Mouse (Mus musculus) cortical plate, adult 2 months (tissue): ENCODE results near the gene Ttll12.

Experiments
- CTCF ChIP-seq: fragments of 200-500 bp; IDR thresholded peaks from 2 replicates; pipeline ENCODE4 v1.5.1; 2011; ENCODE audit warnings: mild to moderate bottlenecking, control low read depth, low read length; ENCODE audit not compliant: insufficient read depth; ENCODE audit errors: extremely low read depth
- POLR2A ChIP-seq: fragments of 200-500 bp; IDR thresholded peaks from 2 replicates; pipeline ENCODE4 v1.6.1; 2011; ENCODE audit warnings: mild to moderate bottlenecking, low read length, control low read depth; ENCODE audit not compliant: insufficient read depth; ENCODE audit errors: extremely low read depth

DNA sequence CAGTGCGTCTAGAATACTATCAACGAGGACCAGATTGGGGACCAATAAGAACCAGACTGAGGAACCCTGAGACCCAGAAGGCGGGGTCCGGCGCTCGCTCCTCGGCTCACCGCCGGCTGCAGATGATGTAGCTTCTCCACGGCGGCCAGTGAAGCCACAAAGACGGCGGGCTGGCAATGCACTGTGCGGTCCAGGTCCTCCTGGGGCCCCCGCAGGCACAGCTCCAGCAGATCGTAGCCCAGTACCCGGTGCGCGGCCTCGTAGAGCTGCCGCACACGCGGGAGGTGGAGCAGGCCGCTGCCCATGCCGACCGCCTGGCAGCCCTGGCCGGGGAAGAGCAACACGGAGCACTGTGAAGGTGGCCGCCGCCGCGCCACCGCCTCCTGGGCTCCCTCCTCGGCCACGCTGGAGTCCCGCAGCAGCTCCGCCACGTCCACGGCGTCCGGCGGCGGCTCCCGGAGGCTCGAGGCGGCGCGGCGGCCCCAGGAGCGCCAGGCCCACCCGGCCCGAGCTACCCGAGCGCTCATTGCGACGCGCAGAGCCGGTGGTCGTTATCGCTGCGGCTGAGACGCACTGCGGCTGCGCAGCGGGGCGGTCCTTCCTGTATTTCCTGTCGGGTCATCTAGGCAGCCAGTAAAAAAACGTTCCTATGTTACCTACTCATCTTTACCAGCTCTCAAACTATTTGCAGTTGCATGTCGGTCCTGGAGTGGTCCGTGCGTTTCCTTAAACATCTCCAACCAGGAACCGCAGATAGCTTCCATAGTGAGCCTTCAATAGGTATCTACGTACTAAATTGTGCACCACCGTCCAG is 39.6 kb downstream of the Ttll12 start:
- TF ChIP-seq CTCF (no peak), POLR2A (peak; percentile 89)
